Mouse (Mus musculus): Measurements from ENCODE around the gene 6330409D20Rik. TPM values are rescaled to one million over a fixed set of nuclear protein-coding genes. Genes with fewer than 3 reads are reported as not detected.

6330409D20Rik gene
- polyA plus RNA-seq, 1 experiment from 2014 or later = 3.9 TPM

DNA sequence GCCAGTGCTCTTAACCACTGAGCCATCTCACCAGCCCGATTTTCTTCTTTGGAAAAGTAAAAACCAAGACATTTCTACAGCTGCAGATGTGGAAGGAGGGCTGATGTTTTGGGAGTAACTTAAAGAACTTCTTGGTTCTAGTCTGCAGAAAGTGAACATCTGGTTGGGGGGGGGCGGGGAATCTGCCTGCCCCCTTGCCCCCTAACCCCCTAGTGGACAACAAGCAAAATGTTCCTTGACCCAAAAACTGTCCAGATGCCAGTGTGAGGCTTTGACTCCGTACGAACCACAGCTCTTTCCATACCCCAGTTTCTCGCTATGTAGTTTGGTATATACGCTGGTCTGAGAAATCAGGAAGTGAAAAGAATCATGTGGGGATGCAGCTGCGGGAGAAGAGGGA is 9.4 kb upstream of the 6330409D20Rik start:
- H3K9me3 ChIP-seq (ENCODE audit: control insufficient read depth, low read length) = no peaks in the 10 kb centered on the region
- peaks cover 70% of the 10 kb centered on the region for H3K36me3 ChIP-seq (ENCODE audit: control insufficient read depth, insufficient read depth, low read length)
- H3K4me2 ChIP-seq (ENCODE audit: low read depth, low read length) = peak overlapping the region; percentile 32; the same call in 1 of the 2 replicates
- no peak overlapping the region for H3K9ac ChIP-seq (replicated peaks; ENCODE audit: low read depth, low read length)
- 74% methylated on average over 7 of the region's 7 CpGs for WGBS
- H3K27ac ChIP-seq (ENCODE audit: low read depth, low read length) = no peak overlapping the region
- no peak for ATAC-seq (ENCODE audit: low read depth)
- H3K4me1 ChIP-seq (ENCODE audit: control insufficient read depth, insufficient read depth, low read length) = 0 out of 2 replicates have a peak, but pooled peaks cover 17% of the 10 kb centered on the region
- H3K4me3 ChIP-seq (ENCODE audit: low read depth, low read length) = no peak overlapping the region
- H3K27me3 ChIP-seq (ENCODE audit: control insufficient read depth, insufficient read depth, low read length) = no peaks in the 10 kb centered on the region

- H3K9ac ChIP-seq (replicated peaks; ENCODE audit: low read depth, low read length) = no peak overlapping the region
- no peak for ATAC-seq (ENCODE audit: low read depth)
- 86% methylated on average over 16 of the region's 16 CpGs for WGBS
- no peak overlapping the region for H3K4me2 ChIP-seq (ENCODE audit: low read depth, low read length)
- no peaks in the 10 kb centered on the region for H3K9me3 ChIP-seq (ENCODE audit: control insufficient read depth, low read length)
- no peak overlapping the region for H3K4me3 ChIP-seq (ENCODE audit: low read depth, low read length)
- no peak overlapping the region for H3K27ac ChIP-seq (ENCODE audit: low read depth, low read length)
- peaks cover 64% of the 10 kb centered on the region for H3K36me3 ChIP-seq (ENCODE audit: control insufficient read depth, insufficient read depth, low read length)
- no peaks in the 10 kb centered on the region for H3K27me3 ChIP-seq (ENCODE audit: control insufficient read depth, insufficient read depth, low read length)
- H3K4me1 ChIP-seq (ENCODE audit: control insufficient read depth, insufficient read depth, low read length) = peaks cover 20% of the 10 kb centered on the region; the same call in 1 of the 2 replicates
Observed at GRCm38 (mm10) chr2:32749082-32749481, 8.3 kb upstream of the 6330409D20Rik start.

DNA sequence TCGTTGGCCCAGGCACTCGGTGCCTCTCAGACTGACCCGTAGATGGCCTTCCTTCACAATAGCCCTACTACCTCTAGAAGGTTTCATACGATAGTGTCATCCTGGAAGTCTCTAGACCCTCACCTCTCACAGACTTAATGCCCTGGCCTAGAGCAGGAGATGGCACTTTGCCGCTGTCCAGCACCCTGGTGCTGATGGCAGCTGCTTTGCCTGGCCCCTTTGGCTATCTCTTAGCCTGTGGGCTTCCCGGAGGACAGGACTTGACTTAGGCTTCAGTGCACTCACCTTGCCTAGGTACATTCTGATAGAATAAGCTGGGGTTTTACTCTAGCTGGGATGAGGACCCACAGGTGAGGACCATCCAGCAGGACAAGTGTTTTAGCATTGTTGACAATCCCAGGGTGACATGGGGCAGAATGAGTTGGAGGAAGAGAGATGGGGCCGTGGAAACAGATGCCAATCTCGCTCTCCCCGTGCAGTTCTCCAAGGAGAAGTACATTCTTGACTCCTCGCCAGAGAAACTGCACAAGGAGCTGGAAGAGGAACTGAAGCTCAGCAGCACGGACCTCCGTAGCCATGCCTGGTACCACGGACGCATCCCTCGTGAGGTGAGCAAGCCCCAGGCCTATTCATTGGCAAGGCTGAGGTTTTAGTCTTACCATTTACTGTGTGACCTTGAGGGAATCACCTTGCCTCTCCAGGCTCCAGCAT is 3.6 kb upstream of the 6330409D20Rik start:
- Histone ChIP-seq H3K4me2 (ENCODE audit: low read depth, low read length) (no peak overlapping the region), H3K36me3 (ENCODE audit: control insufficient read depth, insufficient read depth, low read length) (peaks cover 43% of the 10 kb centered on the region), H3K9ac (replicated peaks; ENCODE audit: low read depth, low read length) (no peak overlapping the region), H3K4me3 (ENCODE audit: low read depth, low read length) (no peak overlapping the region), H3K27me3 (ENCODE audit: control insufficient read depth, insufficient read depth, low read length) (no peaks in the 10 kb centered on the region), H3K27ac (ENCODE audit: low read depth, low read length) (no peak overlapping the region), H3K4me1 (ENCODE audit: control insufficient read depth, insufficient read depth, low read length) (peaks cover 19% of the 10 kb centered on the region), H3K9me3 (ENCODE audit: control insufficient read depth, low read length) (no peaks in the 10 kb centered on the region)
- WGBS = 81% methylated on average over 15 of the region's 15 CpGs
- no peak for ATAC-seq (ENCODE audit: low read depth)

DNA sequence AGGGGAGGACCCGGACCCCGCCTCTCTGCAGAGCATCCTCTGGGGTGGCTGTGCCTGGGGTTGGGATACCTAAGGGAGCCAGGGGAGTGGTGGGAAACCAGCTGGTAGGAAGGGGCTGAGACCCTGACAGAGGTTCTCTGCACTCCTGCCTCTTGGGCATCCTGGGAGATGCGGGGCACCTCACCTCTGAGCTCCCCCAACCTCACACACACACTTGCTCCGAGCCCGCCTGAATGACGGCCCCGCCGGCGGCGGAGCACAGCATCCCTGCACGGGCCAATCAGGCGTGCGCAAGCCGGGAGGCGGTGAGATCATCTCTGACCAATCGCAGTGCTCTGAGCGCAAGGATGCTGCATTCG is 1.3 kb upstream of the 6330409D20Rik start:
- Histone ChIP-seq H3K36me3 (ENCODE audit: control insufficient read depth, insufficient read depth, low read length) (peaks cover 22% of the 10 kb centered on the region), H3K4me2 (ENCODE audit: low read depth, low read length) (peak overlapping the region; percentile 72), H3K9ac (replicated peaks; ENCODE audit: low read depth, low read length) (peak overlapping the region; percentile 90), H3K4me1 (ENCODE audit: control insufficient read depth, insufficient read depth, low read length) (peaks cover 19% of the 10 kb centered on the region), H3K27me3 (ENCODE audit: control insufficient read depth, insufficient read depth, low read length) (no peaks in the 10 kb centered on the region), H3K9me3 (ENCODE audit: control insufficient read depth, low read length) (no peaks in the 10 kb centered on the region), H3K4me3 (ENCODE audit: low read depth, low read length) (peak overlapping the region; percentile 77), H3K27ac (ENCODE audit: low read depth, low read length) (peak overlapping the region; percentile 86)
- ATAC-seq (ENCODE audit: low read depth) = peak; percentile 94
- 11% methylated on average over 18 of the region's 18 CpGs for WGBS

DNA sequence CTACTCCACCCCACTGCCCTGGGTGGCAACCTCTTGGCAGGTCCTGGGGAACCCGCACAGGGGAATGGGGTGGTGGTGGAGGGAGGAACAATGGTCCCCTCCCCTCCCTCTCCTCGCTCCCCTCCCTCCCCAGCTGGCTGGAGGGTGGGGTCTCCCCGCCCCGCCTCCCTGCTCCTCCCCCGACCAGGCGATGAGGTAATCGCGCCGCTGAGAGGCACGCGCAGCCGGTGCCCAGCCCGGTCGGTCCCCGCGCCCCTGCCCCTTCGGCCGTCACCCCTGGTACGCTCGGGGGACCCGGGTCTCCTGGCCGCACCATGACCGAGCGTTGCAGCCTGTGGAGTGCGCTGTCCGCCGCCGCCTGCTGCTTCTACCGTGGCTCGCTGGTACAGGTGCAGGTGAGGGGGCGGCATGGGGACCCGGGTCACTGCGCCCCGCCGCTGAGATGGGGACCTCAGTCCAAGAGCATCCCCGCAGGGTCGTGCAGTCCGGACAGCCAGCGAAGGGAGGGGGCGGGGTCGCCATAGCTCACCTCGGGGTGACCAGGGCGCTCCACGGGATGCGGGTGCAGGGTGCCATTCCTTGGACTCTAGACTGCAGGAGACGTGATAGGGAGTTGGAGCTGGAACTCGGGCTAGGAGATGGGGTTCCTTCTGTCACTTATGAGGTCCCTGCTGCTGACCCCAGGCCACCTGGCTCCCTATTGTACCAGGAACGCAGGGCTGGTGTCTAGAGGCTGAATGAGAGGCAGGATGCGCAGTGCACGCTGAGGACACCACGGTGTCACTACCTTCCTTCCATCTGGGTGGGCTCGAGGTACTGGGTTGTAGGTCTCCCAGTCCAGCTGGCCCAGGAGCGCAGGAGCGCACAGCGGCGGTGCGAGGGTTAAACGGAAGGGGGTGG is 707 bp upstream of the 6330409D20Rik start:
- H3K36me3 ChIP-seq (ENCODE audit: control insufficient read depth, insufficient read depth, low read length) = peaks cover 16% of the 10 kb centered on the region
- peak overlapping the region; percentile 77 for H3K4me3 ChIP-seq (ENCODE audit: low read depth, low read length)
- peak; percentile 63 for ATAC-seq (ENCODE audit: low read depth)
- H3K9ac ChIP-seq (replicated peaks; ENCODE audit: low read depth, low read length) = peak overlapping the region; percentile 90
- WGBS = 3% methylated on average over 48 of the region's 58 CpGs
- peaks cover 19% of the 10 kb centered on the region for H3K4me1 ChIP-seq (ENCODE audit: control insufficient read depth, insufficient read depth, low read length)
- peak overlapping the region; percentile 72 for H3K4me2 ChIP-seq (ENCODE audit: low read depth, low read length)
- peak overlapping the region; percentile 86 for H3K27ac ChIP-seq (ENCODE audit: low read depth, low read length)
- no peaks in the 10 kb centered on the region for H3K9me3 ChIP-seq (ENCODE audit: control insufficient read depth, low read length)
- H3K27me3 ChIP-seq (ENCODE audit: control insufficient read depth, insufficient read depth, low read length) = no peaks in the 10 kb centered on the region

- Histone ChIP-seq H3K4me1 (ENCODE audit: control insufficient read depth, insufficient read depth, low read length) (peaks cover 18% of the 10 kb centered on the region), H3K27me3 (ENCODE audit: control insufficient read depth, insufficient read depth, low read length) (no peaks in the 10 kb centered on the region), H3K36me3 (ENCODE audit: control insufficient read depth, insufficient read depth, low read length) (no peaks in the 10 kb centered on the region), H3K27ac (ENCODE audit: low read depth, low read length) (no peak overlapping the region), H3K4me2 (ENCODE audit: low read depth, low read length) (no peak overlapping the region), H3K4me3 (ENCODE audit: low read depth, low read length) (no peak overlapping the region), H3K9me3 (ENCODE audit: control insufficient read depth, low read length) (no peaks in the 10 kb centered on the region), H3K9ac (replicated peaks; ENCODE audit: low read depth, low read length) (no peak overlapping the region)
- WGBS = 73% methylated on average over 4 of the region's 4 CpGs
- no peak for ATAC-seq (ENCODE audit: low read depth)
Observed at GRCm38 (mm10) chr2:32739311-32739710, 1.5 kb downstream of the 6330409D20Rik start.

- Histone ChIP-seq H3K36me3 (ENCODE audit: control insufficient read depth, insufficient read depth, low read length) (no peaks in the 10 kb centered on the region), H3K27me3 (ENCODE audit: control insufficient read depth, insufficient read depth, low read length) (no peaks in the 10 kb centered on the region), H3K9ac (replicated peaks; ENCODE audit: low read depth, low read length) (no peak overlapping the region), H3K4me3 (ENCODE audit: low read depth, low read length) (no peak overlapping the region), H3K4me2 (ENCODE audit: low read depth, low read length) (no peak overlapping the region), H3K4me1 (ENCODE audit: control insufficient read depth, insufficient read depth, low read length) (no peaks in the 10 kb centered on the region; the same call in 1 of the 2 replicates), H3K9me3 (ENCODE audit: control insufficient read depth, low read length) (no peaks in the 10 kb centered on the region), H3K27ac (ENCODE audit: low read depth, low read length) (no peak overlapping the region)
- 57% methylated on average over 6 of the region's 6 CpGs for WGBS
- no peak for ATAC-seq (ENCODE audit: low read depth)
Observed at GRCm38 (mm10) chr2:32737008-32737407, 3.8 kb downstream of the 6330409D20Rik start.

- Histone ChIP-seq H3K4me3 (ENCODE audit: low read depth, low read length) (no peak overlapping the region), H3K36me3 (ENCODE audit: control insufficient read depth, insufficient read depth, low read length) (no peaks in the 10 kb centered on the region), H3K9me3 (ENCODE audit: control insufficient read depth, low read length) (no peaks in the 10 kb centered on the region), H3K4me2 (ENCODE audit: low read depth, low read length) (no peak overlapping the region), H3K27ac (ENCODE audit: low read depth, low read length) (no peak overlapping the region), H3K4me1 (ENCODE audit: control insufficient read depth, insufficient read depth, low read length) (no peaks in the 10 kb centered on the region; the same call in 1 of the 2 replicates), H3K9ac (replicated peaks; ENCODE audit: low read depth, low read length) (no peak overlapping the region), H3K27me3 (ENCODE audit: control insufficient read depth, insufficient read depth, low read length) (no peaks in the 10 kb centered on the region)
- 42% methylated on average over 3 of the region's 3 CpGs for WGBS
- no peak for ATAC-seq (ENCODE audit: low read depth)
Observed at GRCm38 (mm10) chr2:32736306-32736829, 4.4 kb downstream of the 6330409D20Rik start.

GRCm38 (mm10) chr2:32734933-32735332 is 5.9 kb downstream of the 6330409D20Rik start:
- 59% methylated on average over 4 of the region's 4 CpGs for WGBS
- Histone ChIP-seq H3K27ac (ENCODE audit: low read depth, low read length) (no peak overlapping the region), H3K4me3 (ENCODE audit: low read depth, low read length) (no peak overlapping the region), H3K4me2 (ENCODE audit: low read depth, low read length) (no peak overlapping the region), H3K9ac (replicated peaks; ENCODE audit: low read depth, low read length) (no peak overlapping the region), H3K36me3 (ENCODE audit: control insufficient read depth, insufficient read depth, low read length) (no peaks in the 10 kb centered on the region), H3K9me3 (ENCODE audit: control insufficient read depth, low read length) (no peaks in the 10 kb centered on the region), H3K27me3 (ENCODE audit: control insufficient read depth, insufficient read depth, low read length) (no peaks in the 10 kb centered on the region), H3K4me1 (ENCODE audit: control insufficient read depth, insufficient read depth, low read length) (no peaks in the 10 kb centered on the region)
- ATAC-seq (ENCODE audit: low read depth) = no peak
